Mouse (Mus musculus): ENCODE measurements around the gene Mrps17. TPM values are rescaled to one million over a fixed set of nuclear protein-coding genes. Genes with fewer than 3 reads are reported as not detected.

Mrps17 gene
- polyA plus RNA-seq, 1 experiment from 2014 or later, result 152 TPM

DNA sequence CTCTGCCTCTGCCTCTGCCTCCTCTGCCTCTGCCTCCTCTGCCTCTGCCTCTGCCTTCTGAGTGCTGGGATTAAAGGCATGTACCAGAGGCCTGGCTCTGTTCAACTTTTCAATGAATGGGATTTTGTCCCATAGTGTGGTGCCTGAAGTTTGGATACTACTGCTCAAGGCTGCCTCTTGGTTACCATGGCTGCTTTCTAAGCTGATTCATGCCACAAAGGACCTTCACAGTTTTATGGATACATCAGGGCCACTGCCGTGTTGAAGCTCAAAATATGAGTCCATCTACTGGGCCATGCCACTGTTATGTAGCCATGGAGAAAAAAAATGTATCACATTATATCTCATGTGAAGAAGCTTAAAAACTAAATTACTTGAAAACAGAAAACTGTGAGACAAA is 13.6 kb upstream of the Mrps17 start:
- no peaks in the 10 kb centered on the region for H3K4me1 ChIP-seq (ENCODE audit: control insufficient read depth, insufficient read depth, low read length)
- no peaks in the 10 kb centered on the region for H3K9me3 ChIP-seq (replicated peaks; ENCODE audit: control insufficient read depth, low read length)
- H3K27ac ChIP-seq (ENCODE audit: low read length), result no peak overlapping the region
- H3K9ac ChIP-seq (ENCODE audit: low read length), result no peak overlapping the region
- no peaks in the 10 kb centered on the region for H3K36me3 ChIP-seq (ENCODE audit: control insufficient read depth, insufficient read depth)
- ATAC-seq (replicated peaks; ENCODE audit: extremely low read depth, insufficient read depth, low FRiP score), result no peak
- H3K27me3 ChIP-seq (ENCODE audit: control insufficient read depth, insufficient read depth, low read length), result no peaks in the 10 kb centered on the region
- H3K4me2 ChIP-seq (ENCODE audit: low read depth, low read length), result no peak overlapping the region
- 69% methylated on average over 1 of the region's 1 CpGs for WGBS
- no peak overlapping the region for H3K4me3 ChIP-seq (ENCODE audit: low read length)

DNA sequence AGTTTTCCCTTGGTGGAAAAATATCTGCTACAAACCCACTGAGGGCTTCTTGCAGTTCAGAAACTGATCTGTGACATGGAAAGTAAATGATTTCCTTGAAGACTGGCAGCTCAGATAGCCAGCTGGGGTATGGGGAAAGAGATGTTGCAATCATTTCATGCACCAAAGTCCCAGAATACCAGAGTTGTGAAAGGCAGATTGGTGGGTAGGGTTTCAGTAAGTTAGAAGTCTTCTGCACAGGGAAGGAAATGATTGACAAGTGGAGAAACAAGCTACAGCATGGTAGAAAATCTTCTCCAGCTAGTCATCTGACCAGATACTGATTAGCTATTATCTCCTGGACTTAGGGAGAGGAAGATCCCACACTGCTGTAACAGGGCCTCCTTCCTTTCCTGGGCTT is 11.9 kb upstream of the Mrps17 start:
- H3K9me3 ChIP-seq (replicated peaks; ENCODE audit: control insufficient read depth, low read length), result no peaks in the 10 kb centered on the region
- no peak overlapping the region for H3K4me3 ChIP-seq (ENCODE audit: low read length)
- no peaks in the 10 kb centered on the region for H3K27me3 ChIP-seq (ENCODE audit: control insufficient read depth, insufficient read depth, low read length)
- H3K4me2 ChIP-seq (ENCODE audit: low read depth, low read length), result no peak overlapping the region
- ATAC-seq (replicated peaks; ENCODE audit: extremely low read depth, insufficient read depth, low FRiP score), result no peak
- H3K9ac ChIP-seq (ENCODE audit: low read length), result no peak overlapping the region
- H3K27ac ChIP-seq (ENCODE audit: low read length), result no peak overlapping the region
- H3K4me1 ChIP-seq (ENCODE audit: control insufficient read depth, insufficient read depth, low read length), result no peaks in the 10 kb centered on the region
- no peaks in the 10 kb centered on the region for H3K36me3 ChIP-seq (ENCODE audit: control insufficient read depth, insufficient read depth)

- H3K9ac ChIP-seq (ENCODE audit: low read length), result no peak within 1 kb of the TSS
- no peak within 1 kb of the TSS for H3K4me3 ChIP-seq (ENCODE audit: low read length)
- 55% methylated on average over 2 of the region's 2 CpGs for WGBS
- H3K4me2 ChIP-seq (ENCODE audit: low read depth, low read length), result no peak within 1 kb of the TSS
- ATAC-seq (replicated peaks; ENCODE audit: extremely low read depth, insufficient read depth, low FRiP score), result no peak
- H3K27ac ChIP-seq (ENCODE audit: low read length), result no peak within 1 kb of the TSS
- H3K36me3 ChIP-seq (ENCODE audit: control insufficient read depth, insufficient read depth), result no peaks in the 10 kb centered on the region
- H3K27me3 ChIP-seq (ENCODE audit: control insufficient read depth, insufficient read depth, low read length), result no peaks in the 10 kb centered on the region; the same call in 1 of the 2 replicates
- no peaks in the 10 kb centered on the region for H3K4me1 ChIP-seq (ENCODE audit: control insufficient read depth, insufficient read depth, low read length)
- no peaks in the 10 kb centered on the region for H3K9me3 ChIP-seq (replicated peaks; ENCODE audit: control insufficient read depth, low read length)
Measured at GRCm38 (mm10) chr5:129708412-129708811, 6.9 kb upstream of the Mrps17 start, which contains the start of gene Sept14. TSS of gene Sept14 (minus strand) at chr5:129708512.

- WGBS, result 80% methylated on average over 9 of the region's 9 CpGs
- H3K27me3 ChIP-seq (ENCODE audit: control insufficient read depth, insufficient read depth, low read length), result no peaks in the 10 kb centered on the region
- H3K9ac ChIP-seq (ENCODE audit: low read length), result no peak overlapping the region
- no peak overlapping the region for H3K27ac ChIP-seq (ENCODE audit: low read length)
- no peaks in the 10 kb centered on the region for H3K9me3 ChIP-seq (replicated peaks; ENCODE audit: control insufficient read depth, low read length)
- no peak overlapping the region for H3K4me2 ChIP-seq (ENCODE audit: low read depth, low read length)
- no peak overlapping the region for H3K4me3 ChIP-seq (ENCODE audit: low read length)
- peaks cover 6% of the 10 kb centered on the region for H3K4me1 ChIP-seq (ENCODE audit: control insufficient read depth, insufficient read depth, low read length)
- H3K36me3 ChIP-seq (ENCODE audit: control insufficient read depth, insufficient read depth), result peaks cover 25% of the 10 kb centered on the region
- no peak for ATAC-seq (replicated peaks; ENCODE audit: extremely low read depth, insufficient read depth, low FRiP score)
Measured at GRCm38 (mm10) chr5:129717016-129717415, 1.7 kb downstream of the Mrps17 start.

DNA sequence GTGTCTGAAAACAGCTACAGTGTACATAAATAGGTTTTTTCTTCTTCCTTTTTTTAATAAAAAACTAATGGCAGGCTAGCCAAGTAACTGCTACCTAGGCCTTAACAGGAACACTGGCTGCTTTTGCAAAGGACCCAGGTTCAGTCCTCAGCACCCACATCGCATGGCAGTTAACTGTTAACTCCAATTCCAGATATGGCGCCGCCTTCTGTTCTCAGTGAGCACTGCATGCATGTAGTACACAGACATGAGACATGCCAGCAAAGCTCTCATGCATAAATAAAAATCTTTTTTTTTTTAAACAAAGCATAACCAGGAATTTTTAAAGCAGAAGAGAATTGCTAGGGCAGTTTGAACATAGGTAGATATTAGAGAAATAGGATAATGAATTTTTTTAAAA is 4.9 kb downstream of the Mrps17 start:
- H3K36me3 ChIP-seq (ENCODE audit: control insufficient read depth, insufficient read depth), result peaks cover 25% of the 10 kb centered on the region
- H3K9me3 ChIP-seq (replicated peaks; ENCODE audit: control insufficient read depth, low read length), result no peaks in the 10 kb centered on the region
- H3K27me3 ChIP-seq (ENCODE audit: control insufficient read depth, insufficient read depth, low read length), result no peaks in the 10 kb centered on the region
- H3K4me1 ChIP-seq (ENCODE audit: control insufficient read depth, insufficient read depth, low read length), result peaks cover 14% of the 10 kb centered on the region
- H3K4me3 ChIP-seq (ENCODE audit: low read length), result no peak overlapping the region
- no peak overlapping the region for H3K9ac ChIP-seq (ENCODE audit: low read length)
- no peak overlapping the region for H3K4me2 ChIP-seq (ENCODE audit: low read depth, low read length)
- 83% methylated on average over 3 of the region's 3 CpGs for WGBS
- H3K27ac ChIP-seq (ENCODE audit: low read length), result no peak overlapping the region
- ATAC-seq (replicated peaks; ENCODE audit: extremely low read depth, insufficient read depth, low FRiP score), result no peak

GRCm38 (mm10) chr5:129724268-129724667 is 9.0 kb downstream of the Mrps17 start:
- 43% methylated on average over 4 of the region's 4 CpGs for WGBS
- ATAC-seq (replicated peaks; ENCODE audit: extremely low read depth, insufficient read depth, low FRiP score), result no peak
- Histone ChIP-seq H3K27ac (ENCODE audit: low read length) (peak overlapping the region; percentile 99), H3K9me3 (replicated peaks; ENCODE audit: control insufficient read depth, low read length) (no peaks in the 10 kb centered on the region), H3K4me1 (ENCODE audit: control insufficient read depth, insufficient read depth, low read length) (peaks cover 26% of the 10 kb centered on the region), H3K4me3 (ENCODE audit: low read length) (peak overlapping the region; percentile 82), H3K36me3 (ENCODE audit: control insufficient read depth, insufficient read depth) (peaks cover 4% of the 10 kb centered on the region), H3K9ac (ENCODE audit: low read length) (peak overlapping the region; percentile 94), H3K4me2 (ENCODE audit: low read depth, low read length) (peak overlapping the region; percentile 62), H3K27me3 (ENCODE audit: control insufficient read depth, insufficient read depth, low read length) (no peaks in the 10 kb centered on the region)

- H3K9me3 ChIP-seq (replicated peaks; ENCODE audit: control insufficient read depth, low read length), result no peaks in the 10 kb centered on the region
- peak within 1 kb of the TSS; percentile 99 for H3K27ac ChIP-seq (ENCODE audit: low read length)
- H3K4me1 ChIP-seq (ENCODE audit: control insufficient read depth, insufficient read depth, low read length), result peaks cover 34% of the 10 kb centered on the region
- no peaks in the 10 kb centered on the region for H3K27me3 ChIP-seq (ENCODE audit: control insufficient read depth, insufficient read depth, low read length)
- ATAC-seq (replicated peaks; ENCODE audit: extremely low read depth, insufficient read depth, low FRiP score), result peak; percentile 90
- H3K4me2 ChIP-seq (ENCODE audit: low read depth, low read length), result peak within 1 kb of the TSS; percentile 62
- H3K9ac ChIP-seq (ENCODE audit: low read length), result peak within 1 kb of the TSS; percentile 94
- WGBS, result under 1% methylated on average over 90 of the region's 93 CpGs
- peak within 1 kb of the TSS; percentile 82 for H3K4me3 ChIP-seq (ENCODE audit: low read length)
- H3K36me3 ChIP-seq (ENCODE audit: control insufficient read depth, insufficient read depth), result no peaks in the 10 kb centered on the region
Measured at GRCm38 (mm10) chr5:129724834-129725773, 9.8 kb downstream of the Mrps17 start, which contains the start of gene Nipsnap2. TSS of gene Nipsnap2 (plus strand) at chr5:129725063.

GRCm38 (mm10) chr5:129725774-129726392 is 10.6 kb downstream of the Mrps17 start:
- no peaks in the 10 kb centered on the region for H3K9me3 ChIP-seq (replicated peaks; ENCODE audit: control insufficient read depth, low read length)
- H3K27ac ChIP-seq (ENCODE audit: low read length), result peak overlapping the region; percentile 99
- H3K36me3 ChIP-seq (ENCODE audit: control insufficient read depth, insufficient read depth), result no peaks in the 10 kb centered on the region
- peak overlapping the region; percentile 94 for H3K9ac ChIP-seq (ENCODE audit: low read length)
- peak overlapping the region; percentile 62 for H3K4me2 ChIP-seq (ENCODE audit: low read depth, low read length)
- no peak for ATAC-seq (replicated peaks; ENCODE audit: extremely low read depth, insufficient read depth, low FRiP score)
- H3K27me3 ChIP-seq (ENCODE audit: control insufficient read depth, insufficient read depth, low read length), result no peaks in the 10 kb centered on the region
- H3K4me3 ChIP-seq (ENCODE audit: low read length), result peak overlapping the region; percentile 82
- 13% methylated on average over 7 of the region's 7 CpGs for WGBS
- peaks cover 42% of the 10 kb centered on the region for H3K4me1 ChIP-seq (ENCODE audit: control insufficient read depth, insufficient read depth, low read length)

DNA sequence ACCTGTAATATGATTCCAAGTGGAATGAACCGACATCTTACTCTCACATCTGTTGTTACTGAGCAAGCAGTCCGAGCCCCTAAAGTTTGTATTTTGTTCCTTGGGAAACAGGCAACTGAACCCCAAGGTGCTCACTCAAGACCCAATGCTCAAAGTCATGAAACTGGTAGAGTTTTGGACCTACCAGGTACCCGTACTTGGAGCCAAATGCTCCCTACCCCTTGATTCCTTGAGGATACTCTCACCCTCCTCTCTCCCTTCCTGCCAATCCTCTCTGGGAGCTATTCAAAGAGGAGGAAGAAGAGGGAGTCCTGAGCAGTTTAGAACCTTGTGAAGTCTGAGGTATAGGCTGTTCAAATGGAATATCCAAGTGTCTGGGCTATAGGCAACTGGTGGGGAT is 11.5 kb downstream of the Mrps17 start:
- peaks cover 46% of the 10 kb centered on the region for H3K4me1 ChIP-seq (ENCODE audit: control insufficient read depth, insufficient read depth, low read length)
- no peaks in the 10 kb centered on the region for H3K9me3 ChIP-seq (replicated peaks; ENCODE audit: control insufficient read depth, low read length)
- peak overlapping the region; percentile 62 for H3K4me2 ChIP-seq (ENCODE audit: low read depth, low read length)
- no peak for ATAC-seq (replicated peaks; ENCODE audit: extremely low read depth, insufficient read depth, low FRiP score)
- no peaks in the 10 kb centered on the region for H3K27me3 ChIP-seq (ENCODE audit: control insufficient read depth, insufficient read depth, low read length)
- H3K36me3 ChIP-seq (ENCODE audit: control insufficient read depth, insufficient read depth), result no peaks in the 10 kb centered on the region
- peak overlapping the region; percentile 82 for H3K4me3 ChIP-seq (ENCODE audit: low read length)
- H3K27ac ChIP-seq (ENCODE audit: low read length), result peak overlapping the region; percentile 99; the same call in 1 of the 2 replicates
- H3K9ac ChIP-seq (ENCODE audit: low read length), result peak overlapping the region; percentile 94
- 74% methylated on average over 3 of the region's 3 CpGs for whole genome bisulfite sequencing
